ENCODE assay signal across 1 mouse cellular context in the genomic region with DNA sequence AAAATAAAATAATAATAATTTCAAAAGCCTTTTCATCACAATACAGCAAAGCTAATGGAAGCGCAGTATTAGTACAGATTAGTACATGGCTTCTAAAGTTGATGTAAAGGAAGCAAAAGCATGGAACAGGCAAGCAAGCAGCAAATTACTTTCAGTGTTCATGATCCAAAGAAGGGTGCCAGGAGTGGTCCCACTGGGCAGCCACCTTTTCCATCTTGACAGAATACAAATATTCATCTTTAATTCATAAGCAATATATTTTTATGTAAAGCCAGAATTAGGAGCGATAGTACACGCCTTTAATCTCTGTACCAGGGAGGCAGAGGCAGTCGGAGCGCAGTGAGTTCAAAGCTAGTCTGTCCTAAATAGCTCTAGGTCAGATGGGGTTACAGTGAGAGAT.
TF ChIP-seq lines count a peak whose summit lies in the region.

No protein-coding gene starts in this region.

TF ChIP-seq in MEL, 35 proteins besides CTCF, POLR2A, EP300 and RAD21:
- no peak for TF ChIP-seq USF1 (IDR thresholded peaks at IDR 0.05; ENCODE audit: low read depth, low read length)
- TF ChIP-seq POLR2AphosphoS2 (IDR thresholded peaks at IDR 0.05; ENCODE audit: low read length), result no peak
- no peak for TF ChIP-seq JUND (IDR thresholded peaks at IDR 0.05; ENCODE audit: low read depth, low read length)
- no peak for TF ChIP-seq MAZ (IDR thresholded peaks at IDR 0.05; ENCODE audit: low read depth, low read length)
- TF ChIP-seq MAFK (IDR thresholded peaks at IDR 0.05; ENCODE audit: borderline replicate concordance, low read depth, low read length), result no peak
- no peak for TF ChIP-seq ELF1 (IDR thresholded peaks at IDR 0.05; ENCODE audit: low read depth, low read length)
- TF ChIP-seq TCF12 (IDR thresholded peaks at IDR 0.05; ENCODE audit: low read depth, low read length), result no peak
- no peak for TF ChIP-seq USF2 (IDR thresholded peaks at IDR 0.05; ENCODE audit: borderline replicate concordance in 1 of 2, insufficient read depth in 1 of 2, low read depth in 1 of 2, low read length in 2 of 2)
- no peak for TF ChIP-seq MXI1 (IDR thresholded peaks at IDR 0.05; ENCODE audit: low read depth, low read length)
- TF ChIP-seq SMC3 (IDR thresholded peaks at IDR 0.05; ENCODE audit: low read depth, low read length), result no peak
- TF ChIP-seq ZKSCAN1 (IDR thresholded peaks at IDR 0.05; ENCODE audit: low read depth, low read length), result no peak
- no peak for TF ChIP-seq KAT2A (conservative IDR thresholded peaks at IDR 0.05; ENCODE audit: low read depth, low read length)
- no peak for TF ChIP-seq SIN3A (IDR thresholded peaks at IDR 0.05; ENCODE audit: low read length)
- no peak for TF ChIP-seq ZNF384 (IDR thresholded peaks at IDR 0.05; ENCODE audit: low read depth, low read length)
- no peak for TF ChIP-seq CHD2 (IDR thresholded peaks at IDR 0.05; ENCODE audit: low read length)
